9 mouse cellular contexts compared by ENCODE assay signal in genomic region chr7:19197985-19198384, GRCm38 (mm10). TPM values are rescaled to one million over a fixed set of nuclear protein-coding genes. Genes with fewer than 3 reads are reported as not detected.
DNase-seq lines count a peak whose midpoint lies in the region; ATAC-seq and TF ChIP-seq lines count a peak whose summit lies in the region.
"Had no signal": no experiment of that assay in that cellular context is flagged by ENCODE, and none has a peak within 500 bp of the region (broad histone marks: within the 10 kb centered on the region; RNA-seq: fewer than 3 reads in every experiment).

No protein-coding gene starts in this region.

- no peak for TF ChIP-seq EP300 in ES-Bruce4 (IDR thresholded peaks at IDR 0.05; ENCODE audit: insufficient read depth, low read depth, low read length)

- H3K4me1 ChIP-seq in kidney, postnatal 0 days (replicated peaks; ENCODE audit: insufficient read depth, low read length): no peaks in the 10 kb centered on the region
- peaks cover 5% of the 10 kb centered on the region for H3K4me1 ChIP-seq in ES-Bruce4 (ENCODE audit: control insufficient read depth, insufficient read depth, low read length)
- H3K4me1 ChIP-seq in bone marrow, adult 2 months (ENCODE audit: control insufficient read depth, insufficient read depth, low read length): no peaks in the 10 kb centered on the region; the same call in 1 of the 2 replicates
- no peaks in the 10 kb centered on the region for H3K4me1 ChIP-seq in olfactory bulb, adult 2 months (ENCODE audit: control insufficient read depth, insufficient read depth, low read length)

- H3K27ac ChIP-seq in kidney, postnatal 0 days: no peak overlapping the region
- H3K27ac ChIP-seq in ES-Bruce4 (ENCODE audit: insufficient read depth, low read length): no peak overlapping the region
- no peak overlapping the region for H3K27ac ChIP-seq in bone marrow, adult 2 months (ENCODE audit: control insufficient read depth, insufficient read depth, low read depth, low read length, poor library complexity)
- H3K27ac ChIP-seq in olfactory bulb, adult 2 months (ENCODE audit: insufficient read depth, low read depth, low read length): no peak overlapping the region
- H3K27ac ChIP-seq: heart, embryonic 10.5 days had no signal

- H3K4me2 ChIP-seq in kidney, postnatal 0 days (ENCODE audit: low read length): no peak overlapping the region

- no peak for DNase-seq in kidney, postnatal 0 days (ENCODE audit: low spot score)
- DNase-seq in kidney, adult 18-20 months: no peak
- DNase-seq in right cerebral cortex, postnatal 25 days: no peak

- TF ChIP-seq CTCF in kidney, postnatal 0 days (IDR thresholded peaks at IDR 0.05; ENCODE audit: low read depth): peak; percentile 66
- peak; percentile 82 for TF ChIP-seq CTCF in ES-Bruce4 (IDR thresholded peaks at IDR 0.05; ENCODE audit: low read depth, low read length)
- peak; percentile 73 for TF ChIP-seq CTCF in bone marrow, adult 2 months (IDR thresholded peaks at IDR 0.05; ENCODE audit: control insufficient read depth, insufficient read depth, low read length)
- TF ChIP-seq CTCF in olfactory bulb, adult 2 months (IDR thresholded peaks at IDR 0.05; ENCODE audit: insufficient read depth, low read depth, low read length): peak; percentile 37; the same call in 1 of the 2 replicates

- TF ChIP-seq POLR2A in ES-Bruce4 (IDR thresholded peaks at IDR 0.05; ENCODE audit: insufficient read depth, low read length): no peak
- no peak for TF ChIP-seq POLR2A in bone marrow, adult 2 months (IDR thresholded peaks at IDR 0.05; ENCODE audit: borderline replicate concordance, control insufficient read depth, low read depth, low read length)
- no peak for TF ChIP-seq POLR2A in olfactory bulb, adult 2 months (IDR thresholded peaks at IDR 0.05; ENCODE audit: insufficient read depth, low read depth, low read length)

- no peak overlapping the region for H3K4me3 ChIP-seq in kidney, postnatal 0 days (replicated peaks; ENCODE audit: low read depth, low read length)
- no peak overlapping the region for H3K4me3 ChIP-seq in ES-Bruce4 (ENCODE audit: low read depth, low read length)
- no peak overlapping the region for H3K4me3 ChIP-seq in bone marrow, adult 2 months (replicated peaks; ENCODE audit: control insufficient read depth, low read depth, low read length)
- no peak overlapping the region for H3K4me3 ChIP-seq in olfactory bulb, adult 2 months (ENCODE audit: insufficient read depth, low read depth, low read length)
- H3K4me3 ChIP-seq: heart, embryonic 10.5 days had no signal

- peaks cover 28% of the 10 kb centered on the region; the same call in 1 of the 2 replicates for H3K36me3 ChIP-seq in kidney, postnatal 0 days (ENCODE audit: insufficient read depth, low read length)
- H3K36me3 ChIP-seq in ES-Bruce4 (ENCODE audit: control insufficient read depth, insufficient read depth, low read length, poor library complexity, severe bottlenecking): 0 out of 2 replicates have a peak, but pooled peaks cover 2% of the 10 kb centered on the region

- H3K9me3 ChIP-seq in kidney, postnatal 0 days (replicated peaks; ENCODE audit: low read length): no peaks in the 10 kb centered on the region
- 0 out of 2 replicates have a peak, but pooled peaks cover 3% of the 10 kb centered on the region for H3K9me3 ChIP-seq in ES-Bruce4 (replicated peaks; ENCODE audit: control insufficient read depth, insufficient read depth, low read length, poor library complexity, severe bottlenecking)

- 33% methylated on average over 2 of the region's 2 CpGs for WGBS in kidney, postnatal 0 days
- 44% methylated on average over 2 of the region's 2 CpGs for WGBS in bone marrow, adult 2 months
- 25% methylated on average over 2 of the region's 2 CpGs for WGBS in olfactory bulb, adult 2 months

- H3K9ac ChIP-seq in kidney, postnatal 0 days (ENCODE audit: low read depth, low read length): no peak overlapping the region
- H3K9ac ChIP-seq in ES-Bruce4 (ENCODE audit: low read depth, poor library complexity, severe bottlenecking): no peak overlapping the region

- no peak for ATAC-seq in kidney, postnatal 0 days (replicated peaks; ENCODE audit: low FRiP score, low read depth)
- ATAC-seq in activated CD4-positive, CD25-positive, alpha-beta regulatory T cell, adult 4 months: no peak
- ATAC-seq in cerebellum, adult (ENCODE audit: insufficient number of reproducible peaks, low FRiP score, low TSS enrichment): no peak

- H3K27me3 ChIP-seq in kidney, postnatal 0 days (ENCODE audit: insufficient read depth, low read length): no peaks in the 10 kb centered on the region
- H3K27me3 ChIP-seq in ES-Bruce4 (ENCODE audit: control insufficient read depth, insufficient read depth, low read length, poor library complexity, severe bottlenecking): no peaks in the 10 kb centered on the region

RNA-seq across cellular contexts. Expression of gene Gpr4, which starts 14.4 kb away (rescaled TPM):
- polyA plus RNA-seq in kidney, postnatal 0 days (2015; fragmentation: Nextera tagmentation; extraction: Ambion mirVana): 5.1 and 5.2 TPM in 2 replicates
- polyA plus RNA-seq in ES-Bruce4 (2011; ENCODE audit: insufficient read depth, insufficient read length, low read depth, missing spikeins): 3.3 and 5.1 TPM in 2 replicates
- 0.34 and 0.70 TPM in 2 replicates for polyA plus RNA-seq in bone marrow, adult 2 months (2011; ENCODE audit: insufficient read depth, insufficient read length, low replicate concordance, missing spikeins)
- polyA plus RNA-seq in olfactory bulb, adult 2 months (2012; ENCODE audit: insufficient read depth, insufficient read length, low replicate concordance, missing spikeins): not detected in 2 replicates
- under 1 TPM in 1 of 2 experiments, not detected in 1; 0.30 TPM for polyA plus RNA-seq in activated CD4-positive, CD25-positive, alpha-beta regulatory T cell, adult 4 months (2017; shearing (Covaris generic))

RNA-seq across cellular contexts. Expression of gene Eml2, which starts 21.8 kb away (rescaled TPM):
- polyA plus RNA-seq in kidney, postnatal 0 days (2015; fragmentation: Nextera tagmentation; extraction: Ambion mirVana): 10.6 and 13.1 TPM in 2 replicates
- 63.3 and 64.4 TPM in 2 replicates for polyA plus RNA-seq in ES-Bruce4 (2011; ENCODE audit: insufficient read depth, insufficient read length, low read depth, missing spikeins)
- polyA plus RNA-seq in bone marrow, adult 2 months (2011; ENCODE audit: insufficient read depth, insufficient read length, low replicate concordance, missing spikeins): 14.2 and 33.1 TPM in 2 replicates
- polyA plus RNA-seq in olfactory bulb, adult 2 months (2012; ENCODE audit: insufficient read depth, insufficient read length, low replicate concordance, missing spikeins): not detected in 2 replicates
- 10 to 100 TPM in 1 of 2 experiments, 1 to 10 TPM in 1; 5.2 to 16.9 TPM for polyA plus RNA-seq in activated CD4-positive, CD25-positive, alpha-beta regulatory T cell, adult 4 months (2017; shearing (Covaris generic))

RNA-seq across cellular contexts. Expression of gene Opa3, which starts 30.1 kb away (rescaled TPM):
- 30.4 and 30.5 TPM in 2 replicates for polyA plus RNA-seq in kidney, postnatal 0 days (2015; fragmentation: Nextera tagmentation; extraction: Ambion mirVana)
- polyA plus RNA-seq in ES-Bruce4 (2011; ENCODE audit: insufficient read depth, insufficient read length, low read depth, missing spikeins): 22.3 and 24.8 TPM in 2 replicates
- polyA plus RNA-seq in bone marrow, adult 2 months (2011; ENCODE audit: insufficient read depth, insufficient read length, low replicate concordance, missing spikeins): 7.5 and 8.5 TPM in 2 replicates
- not detected in 2 replicates for polyA plus RNA-seq in olfactory bulb, adult 2 months (2012; ENCODE audit: insufficient read depth, insufficient read length, low replicate concordance, missing spikeins)
- 10 to 100 TPM; 16.6 to 16.9 TPM for polyA plus RNA-seq in activated CD4-positive, CD25-positive, alpha-beta regulatory T cell, adult 4 months (2017; shearing (Covaris generic))

RNA-seq across cellular contexts. Expression of gene Gipr, which starts 32.1 kb away (rescaled TPM):
- 0.08 and 0.09 TPM in 2 replicates for polyA plus RNA-seq in kidney, postnatal 0 days (2015; fragmentation: Nextera tagmentation; extraction: Ambion mirVana)
- 1.9 and 3.5 TPM in 2 replicates for polyA plus RNA-seq in ES-Bruce4 (2011; ENCODE audit: insufficient read depth, insufficient read length, low read depth, missing spikeins)
- 0.62 and 0.79 TPM in 2 replicates for polyA plus RNA-seq in bone marrow, adult 2 months (2011; ENCODE audit: insufficient read depth, insufficient read length, low replicate concordance, missing spikeins)
- not detected in 2 replicates for polyA plus RNA-seq in olfactory bulb, adult 2 months (2012; ENCODE audit: insufficient read depth, insufficient read length, low replicate concordance, missing spikeins)
- not detected for polyA plus RNA-seq in activated CD4-positive, CD25-positive, alpha-beta regulatory T cell, adult 4 months (2017; shearing (Covaris generic))

RNA-seq across cellular contexts. Expression of gene Snrpd2, which starts 48.5 kb away (rescaled TPM):
- 119 and 127 TPM in 2 replicates for polyA plus RNA-seq in kidney, postnatal 0 days (2015; fragmentation: Nextera tagmentation; extraction: Ambion mirVana)
- 92.9 and 94.6 TPM in 2 replicates for polyA plus RNA-seq in ES-Bruce4 (2011; ENCODE audit: insufficient read depth, insufficient read length, low read depth, missing spikeins)
- polyA plus RNA-seq in bone marrow, adult 2 months (2011; ENCODE audit: insufficient read depth, insufficient read length, low replicate concordance, missing spikeins): 56.3 and 58.6 TPM in 2 replicates
- polyA plus RNA-seq in olfactory bulb, adult 2 months (2012; ENCODE audit: insufficient read depth, insufficient read length, low replicate concordance, missing spikeins): not detected in 2 replicates
- polyA plus RNA-seq in activated CD4-positive, CD25-positive, alpha-beta regulatory T cell, adult 4 months (2017; shearing (Covaris generic)): 10 to 100 TPM; 85.2 to 96.5 TPM
